Mouse (Mus musculus) frontal cortex, postnatal 25 days (tissue): Measurements from ENCODE around the gene Tmem19.
A peak's percentile ranks its signal among the peaks of the same experiment; 100 is the strongest.

Source experiments
- DNase-seq, 2 experiments: peaks; one replicate each; pipeline ENCODE4 v3.0.0; 2022; ENCODE audit warnings: low spot score in 2 of 2

Gene Tmem19

GRCm38 (mm10) chr10:115361840-115362622 is at the start of gene Tmem19:
TSS of gene Tmem19 (minus strand) at chr10:115362501.
- DNase-seq: peak; percentile 86 to 95

- DNase-seq: peak; percentile 15 to 37
These were observed 44.1 kb upstream of the Tmem19 start for GRCm38 (mm10) chr10:115406393-115406792.

- DNase-seq: no peak
These were observed 29.6 kb upstream of the Tmem19 start for GRCm38 (mm10) chr10:115391896-115392295.

- DNase-seq: no peak
These were observed 28.8 kb upstream of the Tmem19 start for GRCm38 (mm10) chr10:115391076-115391475.

- no peak for DNase-seq
These were observed 25.6 kb upstream of the Tmem19 start for GRCm38 (mm10) chr10:115387891-115388290.

- peak; percentile 30 to 39 for DNase-seq
These were observed 23.0 kb upstream of the Tmem19 start for GRCm38 (mm10) chr10:115385018-115386002.

- DNase-seq: peak; percentile 93 to 96
These were observed 22.1 kb upstream of the Tmem19 start, which contains the start of the genes Thap2 and Zfc3h1 for GRCm38 (mm10) chr10:115384221-115385017. TSS of gene Thap2 (minus strand) at chr10:115384443. TSS of gene Zfc3h1 (plus strand) at chr10:115384959.

- no peak for DNase-seq
These were observed 21.4 kb upstream of the Tmem19 start for GRCm38 (mm10) chr10:115383644-115384220.

GRCm38 (mm10) chr10:115382846-115383643 is 20.7 kb upstream of the Tmem19 start:
- DNase-seq: no peak

- no peak for DNase-seq
These were observed 19.3 kb upstream of the Tmem19 start for GRCm38 (mm10) chr10:115381506-115382084.

GRCm38 (mm10) chr10:115363151-115363550 is 850 bp upstream of the Tmem19 start:
- DNase-seq: no peak

- DNase-seq: no peak
These were observed 293 bp upstream of the Tmem19 start for GRCm38 (mm10) chr10:115362623-115362964.

- no peak for DNase-seq
These were observed 3.2 kb downstream of the Tmem19 start for GRCm38 (mm10) chr10:115359066-115359465.

GRCm38 (mm10) chr10:115358216-115358919 is 3.9 kb downstream of the Tmem19 start:
- no peak for DNase-seq

GRCm38 (mm10) chr10:115356106-115356505 is 6.2 kb downstream of the Tmem19 start:
- no peak for DNase-seq

GRCm38 (mm10) chr10:115355016-115355415 is 7.3 kb downstream of the Tmem19 start:
- DNase-seq: no peak

- DNase-seq: no peak
These were observed 7.7 kb downstream of the Tmem19 start for GRCm38 (mm10) chr10:115354553-115354952.

GRCm38 (mm10) chr10:115350810-115351397 is 11.4 kb downstream of the Tmem19 start:
- DNase-seq: no peak

GRCm38 (mm10) chr10:115349509-115349908 is 12.8 kb downstream of the Tmem19 start:
- no peak for DNase-seq
